Mouse (Mus musculus): Measurements from ENCODE around the gene Iqsec2. TPM values are rescaled to one million over a fixed set of nuclear protein-coding genes. Genes with fewer than 3 reads are reported as not detected.

Iqsec2 gene
- polyA plus RNA-seq, 1 experiment from 2014 or later, result 23.6 TPM

DNA sequence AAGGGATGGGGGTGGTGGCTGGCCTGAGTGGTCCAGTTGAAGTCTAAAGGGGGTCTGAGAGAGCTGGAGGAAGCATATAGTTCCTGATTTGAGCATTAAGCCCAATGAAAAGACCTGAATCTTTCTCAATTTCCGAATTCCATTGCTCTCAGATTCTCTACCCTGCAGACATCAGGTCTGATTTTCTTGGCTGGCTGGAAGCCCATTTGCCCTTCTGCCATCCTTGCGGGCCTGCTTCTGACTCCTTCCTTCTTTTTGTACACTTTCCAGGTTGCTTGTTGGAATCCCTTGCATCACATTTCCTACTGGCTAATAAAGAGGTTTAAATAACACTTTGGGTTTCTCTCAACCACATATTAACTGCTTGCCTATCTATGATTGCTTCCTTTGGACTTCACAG is 2.6 kb downstream of the Iqsec2 start:
- H3K36me3 ChIP-seq (ENCODE audit: control insufficient read depth, insufficient read depth, low read length), result no peaks in the 10 kb centered on the region
- H3K9ac ChIP-seq (ENCODE audit: low read depth, low read length), result no peak overlapping the region
- H3K27me3 ChIP-seq (ENCODE audit: control insufficient read depth, insufficient read depth, low read length), result peaks cover 56% of the 10 kb centered on the region
- no peaks in the 10 kb centered on the region for H3K9me3 ChIP-seq (replicated peaks; ENCODE audit: control insufficient read depth, low read length)
- no peaks in the 10 kb centered on the region for H3K4me1 ChIP-seq (ENCODE audit: control insufficient read depth, insufficient read depth, low read length)
- no peak overlapping the region for H3K4me3 ChIP-seq (ENCODE audit: low read depth, low read length)
- no peak for ATAC-seq (replicated peaks; ENCODE audit: insufficient number of reproducible peaks, low FRiP score, low TSS enrichment)
- no peak overlapping the region for H3K4me2 ChIP-seq
- 82% methylated on average over 2 of the region's 2 CpGs for WGBS (ENCODE audit: insufficient replicate concordance)
- no peak overlapping the region for H3K27ac ChIP-seq (ENCODE audit: low read depth, low read length)

DNA sequence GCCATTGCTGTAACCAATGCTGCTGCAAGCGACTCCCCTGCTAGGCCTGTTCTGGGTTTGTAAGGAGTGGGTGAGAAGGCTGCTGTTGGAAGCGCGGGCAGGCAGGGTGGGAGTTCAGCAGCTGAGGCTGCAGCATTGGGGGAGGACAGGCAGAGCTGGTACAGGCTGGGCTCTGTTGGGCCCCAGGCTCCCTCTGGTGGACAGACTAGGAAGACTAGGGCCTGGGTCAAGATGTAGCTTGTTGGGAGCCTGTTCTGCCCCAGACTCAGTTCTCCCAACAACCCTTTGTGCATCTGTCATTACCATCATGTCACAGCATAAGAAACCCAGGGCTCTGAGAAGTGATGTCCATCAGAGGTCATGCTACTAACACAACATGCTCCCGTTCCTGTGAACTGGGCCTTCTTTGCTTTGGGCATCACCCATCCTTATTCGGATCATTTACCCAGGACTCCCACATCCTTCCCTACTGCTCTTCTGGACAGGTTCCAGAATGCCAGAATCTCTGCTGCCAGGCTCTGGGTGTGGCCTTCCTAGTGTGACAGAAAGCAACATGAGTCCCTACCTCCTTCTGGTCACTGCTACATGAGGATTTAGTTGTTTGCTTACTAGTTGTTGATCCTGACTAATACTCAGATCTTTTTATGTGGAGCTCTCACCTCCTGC is 3.5 kb downstream of the Iqsec2 start:
- Histone ChIP-seq H3K4me3 (ENCODE audit: low read depth, low read length) (no peak overlapping the region), H3K9ac (ENCODE audit: low read depth, low read length) (no peak overlapping the region), H3K27ac (ENCODE audit: low read depth, low read length) (no peak overlapping the region), H3K4me2 (no peak overlapping the region), H3K36me3 (ENCODE audit: control insufficient read depth, insufficient read depth, low read length) (no peaks in the 10 kb centered on the region), H3K4me1 (ENCODE audit: control insufficient read depth, insufficient read depth, low read length) (no peaks in the 10 kb centered on the region), H3K9me3 (replicated peaks; ENCODE audit: control insufficient read depth, low read length) (no peaks in the 10 kb centered on the region), H3K27me3 (ENCODE audit: control insufficient read depth, insufficient read depth, low read length) (peaks cover 54% of the 10 kb centered on the region)
- ATAC-seq (replicated peaks; ENCODE audit: insufficient number of reproducible peaks, low FRiP score, low TSS enrichment), result no peak
- WGBS (ENCODE audit: insufficient replicate concordance), result 41% methylated on average over 5 of the region's 5 CpGs

DNA sequence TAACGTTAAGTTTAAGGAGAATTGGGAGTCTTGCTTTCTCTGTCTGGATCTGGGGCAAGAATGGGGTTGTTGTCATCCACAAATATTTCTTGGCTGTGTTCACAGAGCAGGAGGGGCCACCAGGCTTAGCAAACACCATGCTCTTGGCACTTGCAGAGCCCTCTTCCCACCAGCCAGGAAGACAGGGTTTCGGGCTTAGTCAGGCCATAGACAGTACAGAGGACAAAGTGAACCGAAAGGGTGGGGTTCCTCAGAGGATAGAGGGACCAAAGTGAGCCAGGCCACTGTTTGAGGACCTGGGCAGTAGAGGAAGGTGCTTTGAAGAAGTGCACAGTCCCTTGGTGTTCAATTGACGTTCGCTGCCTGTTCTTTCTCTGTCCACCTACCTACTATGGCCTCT is 4.6 kb downstream of the Iqsec2 start:
- no peak overlapping the region for H3K4me3 ChIP-seq (ENCODE audit: low read depth, low read length)
- no peak overlapping the region for H3K27ac ChIP-seq (ENCODE audit: low read depth, low read length)
- H3K4me1 ChIP-seq (ENCODE audit: control insufficient read depth, insufficient read depth, low read length), result no peaks in the 10 kb centered on the region
- no peak for ATAC-seq (replicated peaks; ENCODE audit: insufficient number of reproducible peaks, low FRiP score, low TSS enrichment)
- 78% methylated on average over 5 of the region's 5 CpGs for WGBS (ENCODE audit: insufficient replicate concordance)
- H3K4me2 ChIP-seq, result no peak overlapping the region
- no peak overlapping the region for H3K9ac ChIP-seq (ENCODE audit: low read depth, low read length)
- peaks cover 51% of the 10 kb centered on the region for H3K27me3 ChIP-seq (ENCODE audit: control insufficient read depth, insufficient read depth, low read length)
- H3K9me3 ChIP-seq (replicated peaks; ENCODE audit: control insufficient read depth, low read length), result no peaks in the 10 kb centered on the region
- H3K36me3 ChIP-seq (ENCODE audit: control insufficient read depth, insufficient read depth, low read length), result no peaks in the 10 kb centered on the region

DNA sequence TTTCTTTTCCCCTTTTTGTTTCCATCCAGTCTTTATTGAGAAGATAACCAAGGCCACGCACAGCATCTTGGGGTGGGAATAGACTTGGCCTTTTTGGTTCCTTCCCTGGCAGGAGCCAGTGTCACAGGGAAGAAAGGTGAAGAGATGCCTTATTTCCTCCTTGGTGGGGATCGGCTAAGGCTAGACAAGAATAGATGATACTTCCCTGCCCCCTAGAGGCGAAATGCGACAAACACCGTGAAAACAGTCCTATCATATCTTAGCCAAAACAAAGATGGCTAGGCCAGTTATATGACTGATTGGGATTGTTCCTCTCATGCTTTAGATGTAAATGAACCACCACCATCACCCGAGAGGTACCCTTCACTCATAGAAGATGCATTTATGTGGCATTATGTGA is 7.6 kb downstream of the Iqsec2 start:
- peaks cover 25% of the 10 kb centered on the region for H3K27me3 ChIP-seq (ENCODE audit: control insufficient read depth, insufficient read depth, low read length)

DNA sequence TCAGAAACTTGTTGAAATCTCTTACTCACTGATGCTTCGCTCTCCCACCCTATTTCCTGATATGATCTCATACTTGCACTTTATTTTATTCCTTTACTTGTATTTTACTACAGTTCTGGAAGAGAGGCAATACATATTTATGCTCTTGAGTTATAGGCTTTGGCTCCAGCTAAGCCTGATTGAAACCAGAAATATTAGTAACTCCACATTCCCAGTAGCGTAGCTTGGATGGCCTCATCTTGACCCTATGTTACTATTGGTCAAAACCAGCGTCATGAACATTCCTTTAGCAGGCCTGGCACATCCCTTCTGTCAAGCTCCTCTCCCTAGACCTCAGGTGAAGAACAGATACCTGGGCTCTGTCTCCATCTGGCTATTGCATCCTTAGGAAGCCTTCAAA is 14.2 kb downstream of the Iqsec2 start:
- Histone ChIP-seq H3K27ac (ENCODE audit: low read depth, low read length) (no peak overlapping the region), H3K36me3 (ENCODE audit: control insufficient read depth, insufficient read depth, low read length) (no peaks in the 10 kb centered on the region), H3K4me2 (no peak overlapping the region), H3K9me3 (replicated peaks; ENCODE audit: control insufficient read depth, low read length) (no peaks in the 10 kb centered on the region), H3K27me3 (ENCODE audit: control insufficient read depth, insufficient read depth, low read length) (peaks cover 7% of the 10 kb centered on the region; the same call in 1 of the 2 replicates), H3K9ac (ENCODE audit: low read depth, low read length) (no peak overlapping the region), H3K4me1 (ENCODE audit: control insufficient read depth, insufficient read depth, low read length) (no peaks in the 10 kb centered on the region), H3K4me3 (ENCODE audit: low read depth, low read length) (no peak overlapping the region)
- ATAC-seq (replicated peaks; ENCODE audit: insufficient number of reproducible peaks, low FRiP score, low TSS enrichment), result no peak
- 71% methylated on average over 3 of the region's 3 CpGs for WGBS (ENCODE audit: insufficient replicate concordance)

More for the DNA sequence above, 7.6 kb downstream of the Iqsec2 start:
- H3K9ac ChIP-seq (ENCODE audit: low read depth, low read length), result no peak overlapping the region
- no peaks in the 10 kb centered on the region for H3K4me1 ChIP-seq (ENCODE audit: control insufficient read depth, insufficient read depth, low read length)
- H3K27ac ChIP-seq (ENCODE audit: low read depth, low read length), result no peak overlapping the region
- H3K4me2 ChIP-seq, result no peak overlapping the region
- no peaks in the 10 kb centered on the region for H3K9me3 ChIP-seq (replicated peaks; ENCODE audit: control insufficient read depth, low read length)
- WGBS (ENCODE audit: insufficient replicate concordance), result 14% methylated on average over 6 of the region's 6 CpGs
- no peak for ATAC-seq (replicated peaks; ENCODE audit: insufficient number of reproducible peaks, low FRiP score, low TSS enrichment)
- H3K4me3 ChIP-seq (ENCODE audit: low read depth, low read length), result no peak overlapping the region
- H3K36me3 ChIP-seq (ENCODE audit: control insufficient read depth, insufficient read depth, low read length), result no peaks in the 10 kb centered on the region

DNA sequence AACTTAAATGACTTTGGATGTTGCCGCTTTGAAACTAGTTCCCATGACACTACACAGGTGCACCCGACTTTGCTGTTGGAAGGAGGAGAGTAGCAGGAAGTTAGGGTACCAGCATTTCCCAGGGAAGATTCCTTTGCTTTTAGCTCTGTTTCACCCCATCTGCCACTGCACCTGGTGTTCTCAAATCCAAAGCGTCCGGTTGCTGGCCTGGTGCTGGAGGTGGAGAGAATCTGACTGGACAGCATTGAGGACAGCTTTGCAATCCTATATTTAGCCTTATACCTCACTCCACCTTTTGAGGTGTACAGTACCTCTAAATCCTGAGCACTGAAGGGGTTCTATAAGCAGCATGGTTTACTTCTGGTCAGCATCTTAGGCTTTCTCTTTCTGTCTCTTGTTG is 17.3 kb downstream of the Iqsec2 start:
- H3K27ac ChIP-seq (ENCODE audit: low read depth, low read length), result no peak overlapping the region
- no peaks in the 10 kb centered on the region for H3K4me1 ChIP-seq (ENCODE audit: control insufficient read depth, insufficient read depth, low read length)
- H3K4me3 ChIP-seq (ENCODE audit: low read depth, low read length), result no peak overlapping the region
- no peaks in the 10 kb centered on the region for H3K9me3 ChIP-seq (replicated peaks; ENCODE audit: control insufficient read depth, low read length)
- H3K4me2 ChIP-seq, result no peak overlapping the region
- WGBS (ENCODE audit: insufficient replicate concordance), result 87% methylated on average over 4 of the region's 4 CpGs
- ATAC-seq (replicated peaks; ENCODE audit: insufficient number of reproducible peaks, low FRiP score, low TSS enrichment), result no peak
- no peak overlapping the region for H3K9ac ChIP-seq (ENCODE audit: low read depth, low read length)
- no peaks in the 10 kb centered on the region for H3K36me3 ChIP-seq (ENCODE audit: control insufficient read depth, insufficient read depth, low read length)
- peaks cover 20% of the 10 kb centered on the region for H3K27me3 ChIP-seq (ENCODE audit: control insufficient read depth, insufficient read depth, low read length)

DNA sequence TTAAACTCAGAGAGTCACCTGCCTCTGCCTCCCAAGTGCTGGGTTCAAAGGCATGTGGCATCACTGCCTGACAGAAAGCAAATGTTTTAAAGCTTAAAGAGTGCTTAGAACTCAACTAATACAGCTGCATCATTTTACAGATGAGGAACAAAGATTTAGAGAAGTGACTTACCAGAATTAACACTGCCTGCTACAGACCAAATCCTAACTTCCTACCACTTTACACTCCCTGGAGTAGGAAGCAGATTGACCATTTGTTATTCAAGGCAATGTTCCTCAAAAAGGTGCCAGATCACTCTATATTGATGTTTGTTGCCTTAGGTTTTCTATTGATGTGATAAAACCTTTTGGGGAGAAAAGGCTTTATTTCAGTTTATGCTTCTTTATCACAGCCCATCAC is 20.0 kb downstream of the Iqsec2 start:
- no peak overlapping the region for H3K27ac ChIP-seq (ENCODE audit: low read depth, low read length)
- no peak for ATAC-seq (replicated peaks; ENCODE audit: insufficient number of reproducible peaks, low FRiP score, low TSS enrichment)
- no peaks in the 10 kb centered on the region for H3K4me1 ChIP-seq (ENCODE audit: control insufficient read depth, insufficient read depth, low read length)
- no peak overlapping the region for H3K4me2 ChIP-seq
- no peaks in the 10 kb centered on the region for H3K36me3 ChIP-seq (ENCODE audit: control insufficient read depth, insufficient read depth, low read length)
- peaks cover 31% of the 10 kb centered on the region for H3K27me3 ChIP-seq (ENCODE audit: control insufficient read depth, insufficient read depth, low read length)
- H3K9me3 ChIP-seq (replicated peaks; ENCODE audit: control insufficient read depth, low read length), result no peaks in the 10 kb centered on the region
- no peak overlapping the region for H3K9ac ChIP-seq (ENCODE audit: low read depth, low read length)
- H3K4me3 ChIP-seq (ENCODE audit: low read depth, low read length), result no peak overlapping the region

DNA sequence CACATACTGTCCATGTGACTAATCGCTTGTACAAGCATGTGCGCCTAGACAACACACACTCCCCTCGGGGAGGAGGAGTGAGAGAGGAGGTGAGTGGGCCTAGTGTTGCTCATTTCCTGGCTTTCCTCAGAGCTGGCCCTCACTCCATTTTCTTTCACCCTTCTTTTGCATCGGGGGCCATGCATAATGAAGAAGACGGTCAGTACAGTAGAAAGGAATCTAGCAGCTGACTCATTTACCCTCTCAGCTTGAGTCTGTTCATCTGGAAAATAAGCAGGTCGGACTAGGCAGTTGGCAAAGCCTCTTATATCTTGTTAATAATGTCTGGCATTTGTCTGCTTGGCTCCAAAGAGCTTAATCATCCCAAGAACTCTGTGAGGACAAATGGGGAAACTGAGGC is 22.1 kb downstream of the Iqsec2 start:
- Histone ChIP-seq H3K4me3 (ENCODE audit: low read depth, low read length) (no peak overlapping the region), H3K4me1 (ENCODE audit: control insufficient read depth, insufficient read depth, low read length) (peaks cover 5% of the 10 kb centered on the region; the same call in 1 of the 2 replicates), H3K9ac (ENCODE audit: low read depth, low read length) (no peak overlapping the region), H3K36me3 (ENCODE audit: control insufficient read depth, insufficient read depth, low read length) (no peaks in the 10 kb centered on the region), H3K4me2 (no peak overlapping the region), H3K27ac (ENCODE audit: low read depth, low read length) (no peak overlapping the region), H3K9me3 (replicated peaks; ENCODE audit: control insufficient read depth, low read length) (no peaks in the 10 kb centered on the region), H3K27me3 (ENCODE audit: control insufficient read depth, insufficient read depth, low read length) (peaks cover 36% of the 10 kb centered on the region)
- WGBS (ENCODE audit: insufficient replicate concordance), result 83% methylated on average over 6 of the region's 6 CpGs
- ATAC-seq (replicated peaks; ENCODE audit: insufficient number of reproducible peaks, low FRiP score, low TSS enrichment), result no peak

DNA sequence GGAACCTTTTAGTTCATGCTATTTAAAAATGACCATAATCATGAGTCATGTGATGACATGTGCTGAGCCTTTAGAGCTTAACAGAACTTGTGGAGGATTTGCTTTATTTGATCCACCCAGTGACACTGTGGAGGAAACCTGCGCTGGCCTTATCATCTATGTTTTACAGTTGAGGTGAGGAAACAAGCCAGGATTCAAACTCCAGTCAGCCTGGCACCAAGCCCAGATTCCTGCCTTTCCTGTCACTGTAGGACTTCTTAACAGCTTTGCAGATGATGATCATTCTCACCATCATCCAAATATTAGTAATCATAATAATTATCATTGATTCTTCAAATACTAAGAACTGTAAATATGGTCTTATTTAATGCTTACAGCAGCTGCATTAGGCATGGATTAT is 24.5 kb downstream of the Iqsec2 start:
- H3K36me3 ChIP-seq (ENCODE audit: control insufficient read depth, insufficient read depth, low read length), result no peaks in the 10 kb centered on the region
- no peaks in the 10 kb centered on the region for H3K9me3 ChIP-seq (replicated peaks; ENCODE audit: control insufficient read depth, low read length)
- peaks cover 43% of the 10 kb centered on the region for H3K27me3 ChIP-seq (ENCODE audit: control insufficient read depth, insufficient read depth, low read length)
- no peak overlapping the region for H3K27ac ChIP-seq (ENCODE audit: low read depth, low read length)
- no peak overlapping the region for H3K4me2 ChIP-seq
- ATAC-seq (replicated peaks; ENCODE audit: insufficient number of reproducible peaks, low FRiP score, low TSS enrichment), result no peak
- H3K4me1 ChIP-seq (ENCODE audit: control insufficient read depth, insufficient read depth, low read length), result peaks cover 14% of the 10 kb centered on the region; the same call in 1 of the 2 replicates
- H3K4me3 ChIP-seq (ENCODE audit: low read depth, low read length), result no peak overlapping the region
- 38% methylated on average over 1 of the region's 1 CpGs for WGBS (ENCODE audit: insufficient replicate concordance)
- H3K9ac ChIP-seq (ENCODE audit: low read depth, low read length), result no peak overlapping the region

Measured in heart, embryonic 11.5 days (tissue).